Mouse (Mus musculus) kidney, adult 2 months (tissue): ENCODE data around the gene Bhlha15.

Experiments used
- CTCF ChIP-seq: fragments of 200-500 bp; conservative IDR thresholded peaks from 2 replicates; pipeline ENCODE4 v1.5.1; 2011; ENCODE audit warnings: low read depth, mild to moderate bottlenecking, control low read depth, low read length, moderate library complexity, mixed read lengths; ENCODE audit not compliant: insufficient read depth, insufficient read length
- POLR2A ChIP-seq: fragments of 200-500 bp; IDR thresholded peaks from one replicate; pipeline ENCODE4 v1.6.1; 2011; ENCODE audit warnings: low read depth, low read length, control low read depth

- TF ChIP-seq CTCF: no peak
- no peak for TF ChIP-seq POLR2A
Measured at GRCm38 (mm10) chr5:144151270-144151669, 38.8 kb upstream of the Bhlha15 start.
